Mouse (Mus musculus): ENCODE measurements around the gene Synj1. TPM values are rescaled to one million over a fixed set of nuclear protein-coding genes. Genes with fewer than 3 reads are reported as not detected.
A peak's percentile ranks its signal among the peaks of the same experiment; 100 is the strongest.

Synj1 gene
- total and polyA plus RNA-seq, 3 experiments: 21.2 to 28.9 (median 28.7) TPM

DNA sequence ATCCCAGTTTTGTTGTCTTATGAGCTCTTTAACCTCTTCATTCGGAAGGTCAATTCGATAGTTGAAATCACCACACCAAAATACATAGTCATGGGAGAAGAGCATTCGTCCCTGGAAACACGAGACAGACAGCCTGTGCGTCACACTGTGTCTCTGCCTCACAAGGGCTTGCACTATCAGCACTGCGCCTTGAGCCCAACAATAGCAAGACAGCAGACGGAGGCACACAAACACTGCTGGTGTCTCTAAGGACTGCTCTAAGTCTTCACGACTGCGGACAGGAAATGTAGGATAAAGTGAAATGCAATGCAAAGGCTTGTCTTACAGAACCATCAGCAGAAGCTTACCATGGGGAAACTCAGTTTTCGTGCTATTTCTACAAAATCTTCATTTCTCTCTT, 47.2 kb downstream of the Synj1 start:
- H3K79me2 ChIP-seq (replicated peaks; ENCODE audit: control insufficient read depth, insufficient read depth, low read length): no peaks in the 10 kb centered on the region
- H3K27ac ChIP-seq: no peak overlapping the region
- DNase-seq: no peak
- H3K4me1 ChIP-seq (ENCODE audit: control insufficient read depth, insufficient read depth, low read length): no peaks in the 10 kb centered on the region
- H3K36me3 ChIP-seq (ENCODE audit: control insufficient read depth, insufficient read depth, low read length): no peaks in the 10 kb centered on the region
- intact Hi-C loops (cut with DNase I): no loop called here
- H3K9ac ChIP-seq (ENCODE audit: low read depth, low read length): no peak overlapping the region
- no peak overlapping the region for H3K4me3 ChIP-seq
- 81% methylated on average over 10 of the region's 10 CpGs for WGBS
- TF ChIP-seq EP300 (IDR thresholded peaks at IDR 0.05; ENCODE audit: insufficient read depth, low read depth, low read length) (no peak), CTCF (IDR thresholded peaks at IDR 0.05) (no peak), POLR2A (IDR thresholded peaks at IDR 0.05; ENCODE audit: insufficient read depth, low read depth, low read length) (no peak)
- no peaks in the 10 kb centered on the region for H3K27me3 ChIP-seq (ENCODE audit: control insufficient read depth, insufficient read depth, low read length)

DNA sequence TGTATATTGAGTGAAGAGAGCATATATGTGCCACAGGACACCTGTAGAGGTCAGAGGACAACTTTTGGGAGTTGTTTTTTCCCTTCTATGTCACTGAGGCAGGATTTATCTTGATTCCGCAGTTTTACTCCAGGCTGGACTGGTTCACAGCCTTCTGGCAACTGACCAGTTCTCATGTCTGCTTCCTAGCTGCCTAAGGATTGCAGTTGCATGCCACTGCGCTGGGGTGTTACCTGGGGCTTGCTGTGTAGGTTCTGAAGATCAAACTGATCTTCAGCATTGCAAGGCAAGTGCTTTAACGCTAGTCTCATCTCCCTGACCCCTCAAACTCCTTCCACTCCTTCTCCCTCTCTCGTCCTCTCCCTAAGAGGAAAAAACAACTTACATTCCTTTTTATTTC, 47.9 kb downstream of the Synj1 start:
- no peak overlapping the region for H3K27ac ChIP-seq
- TF ChIP-seq CTCF (IDR thresholded peaks at IDR 0.05) (no peak), EP300 (IDR thresholded peaks at IDR 0.05; ENCODE audit: insufficient read depth, low read depth, low read length) (no peak), POLR2A (IDR thresholded peaks at IDR 0.05; ENCODE audit: insufficient read depth, low read depth, low read length) (no peak)
- no peaks in the 10 kb centered on the region for H3K79me2 ChIP-seq (replicated peaks; ENCODE audit: control insufficient read depth, insufficient read depth, low read length)
- no peaks in the 10 kb centered on the region for H3K27me3 ChIP-seq (ENCODE audit: control insufficient read depth, insufficient read depth, low read length)
- intact Hi-C loops (cut with DNase I): no loop called here
- 93% methylated on average over 4 of the region's 4 CpGs for WGBS
- no peak overlapping the region for H3K9ac ChIP-seq (ENCODE audit: low read depth, low read length)
- no peak for DNase-seq
- no peak overlapping the region for H3K4me3 ChIP-seq
- no peaks in the 10 kb centered on the region for H3K4me1 ChIP-seq (ENCODE audit: control insufficient read depth, insufficient read depth, low read length)
- H3K36me3 ChIP-seq (ENCODE audit: control insufficient read depth, insufficient read depth, low read length): no peaks in the 10 kb centered on the region

DNA sequence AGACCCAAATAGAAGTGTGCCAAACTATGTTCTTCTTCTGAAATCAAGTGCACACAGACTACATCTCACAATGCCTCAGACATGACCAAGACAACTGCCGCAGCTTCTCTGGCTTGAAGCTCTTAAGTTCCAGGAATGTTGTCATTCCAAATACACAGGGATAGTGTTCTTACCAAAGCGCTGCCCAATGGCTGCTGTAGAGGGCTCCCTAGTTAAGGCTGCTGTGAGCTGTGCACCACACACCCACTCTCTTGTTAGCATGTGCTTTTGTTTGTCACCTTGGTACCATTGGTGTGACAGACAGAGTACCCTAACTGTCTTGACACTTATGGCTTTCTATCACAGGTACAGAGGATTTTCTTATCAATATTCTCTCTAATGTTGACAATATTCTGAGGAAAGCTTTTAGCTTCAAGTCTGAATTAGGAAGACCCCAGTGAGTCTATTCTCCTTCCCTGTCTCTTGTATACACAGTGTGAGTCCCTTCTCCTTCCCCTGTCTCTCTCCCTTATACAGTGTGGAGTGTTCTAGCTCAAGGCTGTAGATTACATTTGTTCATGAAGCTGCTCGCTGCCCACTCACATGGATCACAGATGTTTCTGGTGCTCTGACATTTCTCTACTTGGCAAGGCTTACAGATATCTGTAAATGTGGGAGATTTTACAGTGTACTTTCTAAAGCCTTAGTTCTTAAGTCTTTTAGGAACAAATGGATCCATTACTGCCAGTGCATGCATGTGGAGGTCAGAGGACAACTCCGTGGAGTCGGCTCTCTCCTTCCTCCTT, 52.6 kb downstream of the Synj1 start:
- Histone ChIP-seq H3K27ac (no peak overlapping the region), H3K79me2 (replicated peaks; ENCODE audit: control insufficient read depth, insufficient read depth, low read length) (no peaks in the 10 kb centered on the region), H3K27me3 (ENCODE audit: control insufficient read depth, insufficient read depth, low read length) (no peaks in the 10 kb centered on the region), H3K9ac (ENCODE audit: low read depth, low read length) (no peak overlapping the region), H3K4me1 (ENCODE audit: control insufficient read depth, insufficient read depth, low read length) (no peaks in the 10 kb centered on the region), H3K4me3 (no peak overlapping the region), H3K36me3 (ENCODE audit: control insufficient read depth, insufficient read depth, low read length) (no peaks in the 10 kb centered on the region)
- no peak for TF ChIP-seq CTCF (IDR thresholded peaks at IDR 0.05)
- TF ChIP-seq EP300 (IDR thresholded peaks at IDR 0.05; ENCODE audit: insufficient read depth, low read depth, low read length): no peak
- TF ChIP-seq POLR2A (IDR thresholded peaks at IDR 0.05; ENCODE audit: insufficient read depth, low read depth, low read length): no peak
- 74% methylated on average over 5 of the region's 5 CpGs for WGBS
- intact Hi-C loops (cut with DNase I): no loop called here
- DNase-seq: no peak

DNA sequence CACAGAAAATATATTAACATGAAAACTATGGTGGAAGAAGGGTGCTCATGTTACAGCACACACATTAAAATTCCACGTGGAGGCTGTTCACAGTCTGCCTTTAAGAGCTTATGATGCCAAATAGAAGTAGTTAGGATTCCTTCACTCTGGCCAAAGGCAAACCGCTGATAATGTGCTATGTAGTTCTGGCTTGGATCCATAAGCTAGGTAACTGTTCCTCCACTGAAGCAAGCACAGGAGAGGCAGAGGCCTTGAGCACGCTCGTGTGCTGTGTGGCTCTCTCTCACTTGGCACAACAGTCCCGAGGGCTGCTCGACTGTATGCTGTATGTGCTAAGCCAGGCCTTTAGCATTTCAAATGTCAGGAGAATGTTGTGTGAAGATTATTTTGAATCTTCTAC, 55.6 kb downstream of the Synj1 start:
- TF ChIP-seq POLR2A (IDR thresholded peaks at IDR 0.05; ENCODE audit: insufficient read depth, low read depth, low read length) (no peak), EP300 (IDR thresholded peaks at IDR 0.05; ENCODE audit: insufficient read depth, low read depth, low read length) (no peak), CTCF (IDR thresholded peaks at IDR 0.05) (no peak)
- intact Hi-C loops (cut with DNase I): no loop called here
- 45% methylated on average over 6 of the region's 6 CpGs for WGBS

DNA sequence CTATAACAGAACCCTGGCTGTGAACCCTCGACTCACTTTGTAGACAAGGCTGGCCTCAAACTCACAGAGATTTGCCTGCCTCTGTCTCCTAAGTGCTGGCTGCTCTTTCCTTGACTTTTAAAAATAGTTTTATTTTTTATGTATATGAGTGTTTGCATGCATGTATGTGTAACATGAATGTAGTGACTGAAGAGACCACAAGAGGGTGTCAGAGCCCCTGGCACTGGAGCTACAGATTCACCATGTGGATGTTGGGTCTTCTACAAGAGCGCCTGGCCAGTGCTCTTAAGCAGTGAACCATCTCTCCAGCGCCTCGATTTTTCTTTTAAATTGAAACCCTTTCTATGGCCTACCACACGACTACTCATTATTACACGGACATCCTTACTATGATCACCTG, 57.3 kb downstream of the Synj1 start:
- Histone ChIP-seq H3K4me1 (ENCODE audit: control insufficient read depth, insufficient read depth, low read length) (no peaks in the 10 kb centered on the region), H3K79me2 (replicated peaks; ENCODE audit: control insufficient read depth, insufficient read depth, low read length) (no peaks in the 10 kb centered on the region), H3K4me3 (no peak overlapping the region), H3K27me3 (ENCODE audit: control insufficient read depth, insufficient read depth, low read length) (no peaks in the 10 kb centered on the region), H3K36me3 (ENCODE audit: control insufficient read depth, insufficient read depth, low read length) (no peaks in the 10 kb centered on the region), H3K27ac (no peak overlapping the region), H3K9ac (ENCODE audit: low read depth, low read length) (no peak overlapping the region)
- WGBS: 95% methylated on average over 6 of the region's 6 CpGs
- intact Hi-C loops (cut with DNase I): no loop called here
- no peak for DNase-seq
- TF ChIP-seq CTCF (IDR thresholded peaks at IDR 0.05) (peak; percentile 24; the same call in 1 of the 2 replicates), EP300 (IDR thresholded peaks at IDR 0.05; ENCODE audit: insufficient read depth, low read depth, low read length) (no peak), POLR2A (IDR thresholded peaks at IDR 0.05; ENCODE audit: insufficient read depth, low read depth, low read length) (no peak)

More for the DNA sequence above, 55.6 kb downstream of the Synj1 start:
- Histone ChIP-seq H3K27me3 (ENCODE audit: control insufficient read depth, insufficient read depth, low read length) (no peaks in the 10 kb centered on the region), H3K4me1 (ENCODE audit: control insufficient read depth, insufficient read depth, low read length) (no peaks in the 10 kb centered on the region), H3K79me2 (replicated peaks; ENCODE audit: control insufficient read depth, insufficient read depth, low read length) (no peaks in the 10 kb centered on the region), H3K36me3 (ENCODE audit: control insufficient read depth, insufficient read depth, low read length) (no peaks in the 10 kb centered on the region), H3K9ac (ENCODE audit: low read depth, low read length) (no peak overlapping the region), H3K4me3 (no peak overlapping the region), H3K27ac (no peak overlapping the region)
- no peak for DNase-seq

DNA sequence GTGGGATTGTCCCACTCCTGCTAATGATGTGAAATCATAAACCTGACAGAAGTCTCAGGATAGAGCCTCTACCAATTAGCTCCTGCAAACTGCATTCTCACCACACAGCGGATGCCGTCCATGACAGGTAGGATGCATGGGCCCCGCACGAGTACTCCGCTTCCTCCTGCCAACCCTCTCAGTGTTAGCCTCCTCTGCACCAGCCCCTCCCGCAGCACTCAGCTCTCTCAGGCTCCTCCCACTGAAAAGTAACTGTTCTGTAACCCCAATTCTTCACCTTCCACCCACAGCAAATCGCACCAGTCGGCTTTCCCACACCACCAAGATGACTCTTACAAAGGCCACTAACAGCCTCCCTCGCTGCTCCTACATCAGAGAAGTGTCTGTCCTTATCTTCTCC, 58.0 kb downstream of the Synj1 start:
- Histone ChIP-seq H3K36me3 (ENCODE audit: control insufficient read depth, insufficient read depth, low read length) (no peaks in the 10 kb centered on the region), H3K27ac (no peak overlapping the region), H3K79me2 (replicated peaks; ENCODE audit: control insufficient read depth, insufficient read depth, low read length) (no peaks in the 10 kb centered on the region), H3K4me3 (no peak overlapping the region), H3K9ac (ENCODE audit: low read depth, low read length) (no peak overlapping the region), H3K4me1 (ENCODE audit: control insufficient read depth, insufficient read depth, low read length) (no peaks in the 10 kb centered on the region), H3K27me3 (ENCODE audit: control insufficient read depth, insufficient read depth, low read length) (no peaks in the 10 kb centered on the region)
- DNase-seq: no peak
- 92% methylated on average over 9 of the region's 9 CpGs for WGBS
- TF ChIP-seq POLR2A (IDR thresholded peaks at IDR 0.05; ENCODE audit: insufficient read depth, low read depth, low read length) (no peak), EP300 (IDR thresholded peaks at IDR 0.05; ENCODE audit: insufficient read depth, low read depth, low read length) (no peak), CTCF (IDR thresholded peaks at IDR 0.05) (no peak)
- intact Hi-C loops (cut with DNase I): no loop called here

Data from heart, adult 2 months (tissue).